Mouse (Mus musculus): ENCODE results near the gene Zfp865. TPM values are rescaled to one million over a fixed set of nuclear protein-coding genes. Genes with fewer than 3 reads are reported as not detected.

Zfp865 gene
- polyA plus RNA-seq (2014; fragmentation: Illumina TruSeq; extraction: RNeasy Lipid Tissue Mini Kit (QIAGEN cat#74804)): 5.3 TPM

GRCm38 (mm10) chr7:5020000-5020681, at the start of gene Zfp865, which contains the start of gene Ccdc106:
Zfp865 (plus strand) TSS chr7:5020376.
Ccdc106 (plus strand) TSS chr7:5020553.

GRCm38 (mm10) chr7:4971068-4971467, 49.1 kb upstream of the Zfp865 start, which contains the start of gene Sbk3:
Sbk3 (minus strand) TSS chr7:4971168.

GRCm38 (mm10) chr7:4996003-4996895, 23.9 kb upstream of the Zfp865 start, which contains the start of gene Zfp579:
Zfp579 (minus strand) TSS chr7:4996158.

GRCm38 (mm10) chr7:5014251-5015117, 5.7 kb upstream of the Zfp865 start, which contains the start of the genes Zfp524 and Fiz1:
Zfp524 (plus strand) TSS chr7:5014415.
Fiz1 (minus strand) TSS chr7:5014697.

GRCm38 (mm10) chr7:5015118-5016001, 4.8 kb upstream of the Zfp865 start, which contains the start of gene Gm44973:
Gm44973 (plus strand) TSS chr7:5015496.

GRCm38 (mm10) chr7:5033818-5034217, 13.6 kb downstream of the Zfp865 start, which contains the start of gene 4632433K11Rik:
4632433K11Rik (plus strand) TSS chr7:5034118.

GRCm38 (mm10) chr7:5038109-5038732, 18.0 kb downstream of the Zfp865 start, which contains the start of gene Zfp784:
Zfp784 (minus strand) TSS chr7:5038446.

GRCm38 (mm10) chr7:5051193-5052192, 31.3 kb downstream of the Zfp865 start, which contains the start of gene Zfp580:
Zfp580 (plus strand) TSS chr7:5051538.

GRCm38 (mm10) chr7:5061774-5062359, 41.7 kb downstream of the Zfp865 start, which contains the start of gene U2af2:
U2af2 (plus strand) TSS chr7:5062143.

GRCm38 (mm10) chr7:5080010-5080751, 60.0 kb downstream of the Zfp865 start, which contains the start of gene Epn1:
Epn1 (plus strand) TSS chr7:5080235.

Other genes starting within 250 kb of the Zfp865 start
- not detected for gene Fam71e2, start 249.1 kb upstream of the Zfp865 start, polyA plus RNA-seq (2014; fragmentation: Illumina TruSeq; extraction: RNeasy Lipid Tissue Mini Kit (QIAGEN cat#74804))
- gene Il11, start 237.5 kb upstream of the Zfp865 start, polyA plus RNA-seq (2014; fragmentation: Illumina TruSeq; extraction: RNeasy Lipid Tissue Mini Kit (QIAGEN cat#74804)): not detected
- gene Tmem190, start 237.4 kb upstream of the Zfp865 start, polyA plus RNA-seq (2014; fragmentation: Illumina TruSeq; extraction: RNeasy Lipid Tissue Mini Kit (QIAGEN cat#74804)): not detected
- gene Tmem238, start 230.7 kb upstream of the Zfp865 start, polyA plus RNA-seq (2014; fragmentation: Illumina TruSeq; extraction: RNeasy Lipid Tissue Mini Kit (QIAGEN cat#74804)): 0.46 TPM
- 14.1 TPM for gene Rpl28, start 227.5 kb upstream of the Zfp865 start, polyA plus RNA-seq (2014; fragmentation: Illumina TruSeq; extraction: RNeasy Lipid Tissue Mini Kit (QIAGEN cat#74804))
- gene Ube2s, start 207.8 kb upstream of the Zfp865 start, polyA plus RNA-seq (2014; fragmentation: Illumina TruSeq; extraction: RNeasy Lipid Tissue Mini Kit (QIAGEN cat#74804)): 2.0 TPM
- gene Shisa7, start 175.7 kb upstream of the Zfp865 start, polyA plus RNA-seq (2014; fragmentation: Illumina TruSeq; extraction: RNeasy Lipid Tissue Mini Kit (QIAGEN cat#74804)): 0.57 TPM
- gene Isoc2b, start 150.1 kb upstream of the Zfp865 start, polyA plus RNA-seq (2014; fragmentation: Illumina TruSeq; extraction: RNeasy Lipid Tissue Mini Kit (QIAGEN cat#74804)): 1.9 TPM
- 1.7 TPM for gene Isoc2a, start 143.2 kb upstream of the Zfp865 start, polyA plus RNA-seq (2014; fragmentation: Illumina TruSeq; extraction: RNeasy Lipid Tissue Mini Kit (QIAGEN cat#74804))
- not detected for gene Gm36210, start 113.9 kb upstream of the Zfp865 start, polyA plus RNA-seq (2014; fragmentation: Illumina TruSeq; extraction: RNeasy Lipid Tissue Mini Kit (QIAGEN cat#74804))
- not detected for gene Zfp628, start 105.2 kb upstream of the Zfp865 start, polyA plus RNA-seq (2014; fragmentation: Illumina TruSeq; extraction: RNeasy Lipid Tissue Mini Kit (QIAGEN cat#74804))
- 0.57 TPM for gene Nat14, start 98.3 kb upstream of the Zfp865 start, polyA plus RNA-seq (2014; fragmentation: Illumina TruSeq; extraction: RNeasy Lipid Tissue Mini Kit (QIAGEN cat#74804))
- 0.14 TPM for gene Ssc5d, start 94.6 kb upstream of the Zfp865 start, polyA plus RNA-seq (2014; fragmentation: Illumina TruSeq; extraction: RNeasy Lipid Tissue Mini Kit (QIAGEN cat#74804))
- gene Sbk2, start 56.0 kb upstream of the Zfp865 start, polyA plus RNA-seq (2014; fragmentation: Illumina TruSeq; extraction: RNeasy Lipid Tissue Mini Kit (QIAGEN cat#74804)): 0.40 TPM
- gene Sbk3, start 49.2 kb upstream of the Zfp865 start, polyA plus RNA-seq (2014; fragmentation: Illumina TruSeq; extraction: RNeasy Lipid Tissue Mini Kit (QIAGEN cat#74804)): 0.51 TPM
- 16.0 TPM for gene Zfp579, start 24.2 kb upstream of the Zfp865 start, polyA plus RNA-seq (2014; fragmentation: Illumina TruSeq; extraction: RNeasy Lipid Tissue Mini Kit (QIAGEN cat#74804))
- gene Zfp524, start 6.0 kb upstream of the Zfp865 start, polyA plus RNA-seq (2014; fragmentation: Illumina TruSeq; extraction: RNeasy Lipid Tissue Mini Kit (QIAGEN cat#74804)): not detected
- 22.1 TPM for gene Fiz1, start 5.7 kb upstream of the Zfp865 start, polyA plus RNA-seq (2014; fragmentation: Illumina TruSeq; extraction: RNeasy Lipid Tissue Mini Kit (QIAGEN cat#74804))
- gene Gm44973, start 4.9 kb upstream of the Zfp865 start, polyA plus RNA-seq (2014; fragmentation: Illumina TruSeq; extraction: RNeasy Lipid Tissue Mini Kit (QIAGEN cat#74804)): not detected
- gene Ccdc106, start 177 bp downstream of the Zfp865 start, polyA plus RNA-seq (2014; fragmentation: Illumina TruSeq; extraction: RNeasy Lipid Tissue Mini Kit (QIAGEN cat#74804)): not detected
- 3.3 TPM for gene 4632433K11Rik, start 13.7 kb downstream of the Zfp865 start, polyA plus RNA-seq (2014; fragmentation: Illumina TruSeq; extraction: RNeasy Lipid Tissue Mini Kit (QIAGEN cat#74804))
- 4.2 TPM for gene Zfp784, start 18.1 kb downstream of the Zfp865 start, polyA plus RNA-seq (2014; fragmentation: Illumina TruSeq; extraction: RNeasy Lipid Tissue Mini Kit (QIAGEN cat#74804))
- gene Zfp580, start 31.2 kb downstream of the Zfp865 start, polyA plus RNA-seq (2014; fragmentation: Illumina TruSeq; extraction: RNeasy Lipid Tissue Mini Kit (QIAGEN cat#74804)): 2.1 TPM
- gene U2af2, start 41.8 kb downstream of the Zfp865 start, polyA plus RNA-seq (2014; fragmentation: Illumina TruSeq; extraction: RNeasy Lipid Tissue Mini Kit (QIAGEN cat#74804)): 9.1 TPM
- gene Epn1, start 59.9 kb downstream of the Zfp865 start, polyA plus RNA-seq (2014; fragmentation: Illumina TruSeq; extraction: RNeasy Lipid Tissue Mini Kit (QIAGEN cat#74804)): 1.4 TPM
- 45.2 TPM for gene Rfpl4, start 96.6 kb downstream of the Zfp865 start, polyA plus RNA-seq (2014; fragmentation: Illumina TruSeq; extraction: RNeasy Lipid Tissue Mini Kit (QIAGEN cat#74804))
- gene Rasl2-9, start 105.6 kb downstream of the Zfp865 start, polyA plus RNA-seq (2014; fragmentation: Illumina TruSeq; extraction: RNeasy Lipid Tissue Mini Kit (QIAGEN cat#74804)): not detected
- not detected for gene Vmn1r55, start 129.3 kb downstream of the Zfp865 start, polyA plus RNA-seq (2014; fragmentation: Illumina TruSeq; extraction: RNeasy Lipid Tissue Mini Kit (QIAGEN cat#74804))
- not detected for gene Vmn1r56, start 176.4 kb downstream of the Zfp865 start, polyA plus RNA-seq (2014; fragmentation: Illumina TruSeq; extraction: RNeasy Lipid Tissue Mini Kit (QIAGEN cat#74804))
- gene Vmn1r57, start 198.1 kb downstream of the Zfp865 start, polyA plus RNA-seq (2014; fragmentation: Illumina TruSeq; extraction: RNeasy Lipid Tissue Mini Kit (QIAGEN cat#74804)): not detected

Measured in ovary, adult 10 weeks (tissue).